Mouse (Mus musculus) adipose tissue, adult 10 weeks (tissue): ENCODE measurements around the gene Cd300ld2. TPM values are rescaled to one million over a fixed set of nuclear protein-coding genes. Genes with fewer than 3 reads are reported as not detected.

ENCODE experiments used
- polyA plus RNA-seq: library from polyadenylated mRNA; stranded (reverse); fragments of 350-450 nt; fragmentation: Illumina TruSeq; extraction: RNeasy Lipid Tissue Mini Kit (QIAGEN cat#74804); gene quantifications from one replicate; pipeline ENCODE4 v1.2.3, GENCODE M21; 2014; ENCODE audit warnings: low read depth, low replicate concordance

Cd300ld2 gene
- not detected for polyA plus RNA-seq

GRCm38 (mm10) chr11:115016093-115016492 lies at the start of gene Cd300ld2:
Cd300ld2 (minus strand) TSS chr11:115016193.

DNA sequence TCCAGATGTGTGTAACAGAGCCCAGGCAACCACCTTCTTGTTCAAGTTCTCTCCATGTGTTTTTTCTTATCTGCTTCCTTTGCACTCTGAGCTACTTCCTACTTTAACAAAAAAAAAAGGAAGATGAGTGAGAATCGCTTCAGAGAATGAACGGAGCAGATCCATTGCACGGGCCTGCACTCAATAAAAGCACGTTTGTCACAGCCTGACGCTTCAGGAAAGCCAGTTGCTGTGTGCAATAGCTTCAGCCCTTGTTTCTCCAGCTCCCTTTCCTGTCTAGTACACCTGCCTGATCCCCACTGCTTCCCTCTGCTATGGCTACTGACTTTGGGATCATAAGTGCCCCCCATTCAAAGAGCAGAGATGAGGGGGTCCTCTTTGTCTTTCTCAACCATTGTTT lies 46.1 kb upstream of the Cd300ld2 start, which contains the start of gene Cd300e:
TSS of gene Cd300e (minus strand) at position 101 of the 400 bp plus-strand sequence.

GRCm38 (mm10) chr11:115048259-115048658 lies 32.3 kb upstream of the Cd300ld2 start, which contains the start of gene Cd300ld3:
Cd300ld3 (minus strand) TSS chr11:115048409.

DNA sequence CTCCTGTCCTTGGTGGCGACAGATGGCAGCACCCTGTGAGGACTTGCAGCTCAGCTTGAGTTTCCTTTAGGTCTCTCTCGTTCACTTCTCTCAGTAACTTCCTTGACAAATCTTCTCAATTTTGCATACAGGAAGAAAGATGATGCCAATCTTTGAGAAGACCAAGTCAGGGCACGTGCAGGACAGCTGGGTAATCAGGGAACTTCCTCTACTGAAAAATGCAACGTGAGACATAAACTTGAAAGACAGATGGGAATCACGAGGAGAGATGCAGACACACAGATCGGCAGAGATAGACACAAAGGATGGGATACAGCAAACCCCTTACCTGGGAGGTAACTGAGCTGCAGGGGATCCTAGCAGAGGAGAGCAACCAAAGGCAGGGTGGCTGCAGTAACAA lies 21.7 kb upstream of the Cd300ld2 start, which contains the start of gene Cd300ld5:
TSS of gene Cd300ld5 (minus strand) at position 101 of the 400 bp plus-strand sequence.

DNA sequence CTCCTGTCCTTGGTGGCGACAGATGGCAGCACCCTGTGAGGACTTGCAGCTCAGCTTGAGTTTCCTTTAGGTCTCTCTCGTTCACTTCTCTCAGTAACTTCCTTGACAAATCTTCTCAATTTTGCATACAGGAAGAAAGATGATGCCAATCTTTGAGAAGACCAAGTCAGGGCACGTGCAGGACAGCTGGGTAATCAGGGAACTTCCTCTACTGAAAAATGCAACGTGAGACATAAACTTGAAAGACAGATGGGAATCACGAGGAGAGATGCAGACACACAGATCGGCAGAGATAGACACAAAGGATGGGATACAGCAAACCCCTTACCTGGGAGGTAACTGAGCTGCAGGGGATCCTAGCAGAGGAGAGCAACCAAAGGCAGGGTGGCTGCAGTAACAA lies 10.9 kb upstream of the Cd300ld2 start, which contains the start of gene Cd300ld4:
TSS of gene Cd300ld4 (minus strand) at position 101 of the 400 bp plus-strand sequence.

GRCm38 (mm10) chr11:115001474-115002040 lies 14.4 kb downstream of the Cd300ld2 start, which contains the start of gene Cd300c2:
Cd300c2 (minus strand) TSS chr11:115001880.

GRCm38 (mm10) chr11:114989793-114990192 lies 26.2 kb downstream of the Cd300ld2 start, which contains the start of gene Cd300ld:
Cd300ld (minus strand) TSS chr11:114989922.

DNA sequence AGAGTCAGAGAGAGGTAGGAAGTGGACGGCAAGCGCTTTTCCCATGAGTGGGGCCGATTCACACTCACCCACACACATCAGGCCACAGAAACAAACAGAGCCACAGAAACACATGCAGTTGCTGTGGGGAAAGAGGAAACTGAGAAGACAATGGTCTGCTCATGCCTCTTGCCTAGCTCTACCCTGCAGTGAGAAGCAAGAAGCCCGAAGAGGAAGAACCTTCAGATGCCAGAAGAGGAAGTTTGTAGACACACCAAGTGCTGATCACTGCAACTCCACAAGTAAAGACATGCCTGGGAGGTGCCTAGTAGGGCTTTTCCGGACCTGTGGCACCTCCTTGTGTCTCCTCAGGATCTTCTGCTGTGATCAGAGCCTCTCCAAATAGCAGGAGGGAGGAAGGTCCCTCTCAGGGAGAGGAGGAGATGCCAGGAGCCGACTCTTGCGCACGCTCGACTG lies 47.2 kb downstream of the Cd300ld2 start, which contains the start of gene Cd300c:
TSS of gene Cd300c (minus strand) at position 406 of the 456 bp plus-strand sequence.

Other genes starting within 250 kb of the Cd300ld2 start
- 2.4 TPM for gene Btbd17, start 220.2 kb downstream of the Cd300ld2 start, polyA plus RNA-seq
- 0.29 TPM for gene Gpr142, start 217.3 kb downstream of the Cd300ld2 start, polyA plus RNA-seq
- gene Gprc5c, start 165.0 kb downstream of the Cd300ld2 start, polyA plus RNA-seq = 71.0 TPM
- gene Cd300a, start 126.2 kb downstream of the Cd300ld2 start, polyA plus RNA-seq = 8.6 TPM
- 5.1 TPM for gene Cd300lb, start 81.8 kb downstream of the Cd300ld2 start, polyA plus RNA-seq
- not detected for gene Cd300c, start 47.0 kb downstream of the Cd300ld2 start, polyA plus RNA-seq
- gene Cd300ld, start 26.3 kb downstream of the Cd300ld2 start, polyA plus RNA-seq = 5.6 TPM
- gene Cd300c2, start 14.3 kb downstream of the Cd300ld2 start, polyA plus RNA-seq = 6.4 TPM
- gene Cd300ld4, start 10.8 kb upstream of the Cd300ld2 start, polyA plus RNA-seq = 5.1 TPM
- gene Cd300ld5, start 21.6 kb upstream of the Cd300ld2 start, polyA plus RNA-seq = 7.2 TPM
- 17.1 TPM for gene Cd300ld3, start 32.2 kb upstream of the Cd300ld2 start, polyA plus RNA-seq
- not detected for gene Cd300e, start 46.0 kb upstream of the Cd300ld2 start, polyA plus RNA-seq
- 0.61 TPM for gene Rab37, start 75.2 kb upstream of the Cd300ld2 start, polyA plus RNA-seq
- gene Cd300lf, start 117.8 kb upstream of the Cd300ld2 start, polyA plus RNA-seq = 0.52 TPM
- gene Slc9a3r1, start 147.1 kb upstream of the Cd300ld2 start, polyA plus RNA-seq = 73.1 TPM
- 8.6 TPM for gene Tmem104, start 171.3 kb upstream of the Cd300ld2 start, polyA plus RNA-seq
- gene Nat9, start 171.7 kb upstream of the Cd300ld2 start, polyA plus RNA-seq = 37.4 TPM